Mouse (Mus musculus): ENCODE data around the gene Tmco1.
"Not testable (repeated sequence)": the region's sequence is repeated elsewhere in the genome, so short reads cannot be mapped to it uniquely, and the experiment has no call there.

Gene Tmco1

DNA sequence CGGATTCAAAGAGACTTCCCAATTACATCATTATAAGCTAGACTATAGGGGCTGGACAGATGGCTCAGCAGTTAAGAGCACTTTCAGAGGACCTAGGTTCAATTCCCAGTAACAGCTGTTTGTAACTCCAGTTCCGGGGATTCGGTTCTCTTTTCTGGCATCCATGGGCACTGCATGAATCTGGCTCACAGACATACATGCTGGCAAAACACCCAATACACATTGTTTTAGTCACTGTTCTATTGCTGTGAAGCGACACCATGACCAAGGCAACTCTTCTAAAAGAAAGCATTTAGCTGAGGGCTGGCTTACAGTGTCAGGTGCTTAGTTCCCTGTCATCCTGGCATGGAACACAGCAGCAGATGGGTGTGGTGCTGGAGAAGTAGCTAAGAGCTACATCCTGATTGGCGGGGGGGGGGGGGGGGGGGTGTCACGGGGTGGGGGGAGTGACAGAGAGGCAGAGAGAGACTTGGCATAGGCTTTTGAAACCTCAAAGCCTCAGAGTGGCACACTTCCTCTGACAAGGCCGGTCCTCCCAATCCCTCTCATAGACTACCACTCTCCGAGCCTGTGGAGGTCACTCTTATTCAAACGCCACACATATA is 31.1 kb downstream of the Tmco1 start:
- DNase-seq, result peak; percentile 60

GRCm38 (mm10) chr1:167340111-167340787 is 32.1 kb downstream of the Tmco1 start:
- DNase-seq, result peak; percentile 14

DNA sequence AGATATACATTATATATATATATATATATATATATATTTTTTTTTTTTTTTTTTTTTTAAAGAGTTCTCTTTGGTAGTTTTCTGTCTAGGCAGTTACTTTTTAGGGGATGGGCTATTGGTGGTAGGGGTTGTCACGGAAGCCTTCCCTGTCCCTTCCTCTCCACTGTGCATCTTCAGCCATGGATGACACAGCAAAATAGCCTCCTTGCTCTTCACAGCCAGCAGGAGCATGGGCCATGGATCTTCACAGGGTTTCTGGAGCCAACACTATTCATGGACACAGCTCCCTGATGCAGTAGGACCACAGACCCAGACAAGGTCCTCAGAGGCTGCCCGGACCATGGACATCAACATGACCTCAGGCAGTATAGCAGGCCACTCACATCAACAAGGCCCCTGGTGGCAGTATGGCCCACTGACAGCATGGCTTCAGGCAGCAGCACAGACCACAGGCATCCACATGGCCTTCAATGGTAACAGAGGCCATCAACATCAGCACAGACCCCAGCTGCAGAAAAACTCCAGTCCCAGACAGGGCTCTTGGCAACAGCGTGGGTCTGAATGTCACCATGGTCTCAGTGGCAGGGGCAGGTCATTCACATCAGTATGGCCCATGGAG is 32.8 kb downstream of the Tmco1 start:
- DNase-seq, result no peak

DNA sequence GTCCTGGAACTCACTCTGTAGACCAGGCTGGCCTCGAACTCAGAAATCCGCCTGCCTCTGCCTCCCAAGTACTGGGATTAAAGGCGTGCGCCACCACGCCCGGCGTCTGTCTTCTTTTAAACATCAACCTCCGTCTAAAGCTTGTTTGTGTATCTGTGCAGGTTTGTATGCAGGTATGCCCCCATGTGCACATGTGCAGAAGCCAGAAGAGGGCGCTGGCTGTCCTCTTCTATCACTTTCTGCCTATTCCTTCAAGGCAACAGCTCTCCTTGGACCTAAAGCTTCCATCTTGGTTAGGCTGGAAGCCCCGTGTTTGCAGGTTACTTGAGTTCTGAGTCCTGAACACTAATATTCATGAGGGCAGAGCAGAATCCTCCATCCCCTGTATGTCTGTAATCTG is 34.7 kb downstream of the Tmco1 start:
- DNase-seq, result no peak

- DNase-seq, result not testable (repeated sequence)
These were observed 37.9 kb downstream of the Tmco1 start for GRCm38 (mm10) chr1:167345994-167346520.

DNA sequence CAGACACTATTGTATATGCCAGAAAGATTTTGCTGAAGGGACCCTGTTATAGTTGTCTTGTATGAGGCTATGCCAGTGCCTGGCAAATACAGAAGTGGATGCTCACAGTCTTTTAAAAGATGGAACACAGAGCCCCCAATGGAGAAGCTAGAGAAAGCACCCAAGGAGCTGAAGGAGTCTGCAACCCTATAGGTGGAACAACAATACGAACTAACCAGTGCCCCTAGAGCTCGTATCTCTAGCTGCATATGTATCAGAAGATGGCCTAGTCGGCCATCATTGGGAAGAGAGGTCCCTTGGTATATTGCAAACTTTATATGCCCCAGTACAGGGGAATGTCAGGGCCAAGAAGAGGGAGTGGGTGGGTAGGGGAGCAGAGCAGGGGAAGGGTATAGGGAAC is 41.0 kb downstream of the Tmco1 start:
- peak; percentile 23 for DNase-seq

GRCm38 (mm10) chr1:167349815-167350596 is 41.8 kb downstream of the Tmco1 start, which contains the start of gene Aldh9a1:
Aldh9a1 (plus strand) TSS chr1:167349991.
- peak; percentile 91 for DNase-seq

DNA sequence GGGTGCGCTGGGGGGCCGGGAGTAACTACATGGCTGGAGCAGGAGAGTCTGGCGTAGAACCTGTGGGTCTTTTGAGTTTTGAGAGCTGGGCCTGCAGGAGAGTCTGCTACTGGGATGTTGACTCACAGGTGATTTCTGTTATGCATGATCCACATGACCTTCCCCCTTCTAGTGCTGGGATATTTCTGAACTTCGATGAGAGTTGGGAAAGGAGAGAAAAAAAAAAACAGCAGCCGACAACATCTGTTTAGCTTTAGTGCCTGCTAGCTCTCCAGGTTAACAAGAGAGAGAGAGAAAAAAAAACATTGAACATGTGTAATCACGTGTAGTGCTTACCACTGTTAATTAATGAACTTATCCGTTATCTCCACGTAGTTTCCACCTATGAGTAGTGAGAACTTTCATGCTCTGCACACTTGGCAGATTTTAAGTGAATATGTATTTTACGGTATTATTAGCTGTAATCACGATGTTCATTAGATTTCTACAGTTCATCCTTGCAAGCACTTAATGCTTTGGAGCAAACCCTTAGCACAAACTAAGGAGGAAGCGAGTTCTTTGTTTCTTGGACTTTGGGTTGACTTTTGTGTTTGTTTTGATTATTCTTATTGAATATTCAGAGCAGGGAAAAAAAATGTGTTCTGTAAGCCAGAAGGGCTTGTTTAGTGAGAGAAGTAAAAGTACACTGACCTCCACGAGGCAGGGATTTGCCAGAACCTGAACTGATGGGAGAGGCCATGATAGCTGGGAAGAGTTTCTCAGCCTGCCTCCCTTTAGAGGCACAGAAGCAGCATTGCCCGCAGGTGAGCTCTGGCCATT is 42.6 kb downstream of the Tmco1 start:
- no peak for DNase-seq

DNA sequence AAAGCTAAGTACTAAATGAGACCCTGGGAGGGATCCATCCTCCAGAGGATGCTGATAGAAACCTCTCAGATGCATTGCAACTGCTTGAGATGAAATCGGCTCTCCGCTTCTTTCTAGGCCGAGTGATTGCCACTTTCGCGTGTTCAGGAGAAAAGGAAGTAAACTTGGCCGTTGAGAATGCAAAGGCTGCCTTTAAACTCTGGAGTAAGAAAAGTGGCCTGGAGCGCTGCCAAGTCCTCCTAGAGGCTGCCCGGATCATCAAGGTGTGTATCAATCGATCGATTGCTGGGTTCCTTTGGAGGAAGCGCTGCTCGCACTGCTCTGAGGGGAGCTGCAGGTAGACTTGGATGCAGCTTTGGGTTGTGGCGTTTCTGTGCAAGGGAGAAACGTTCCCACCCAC is 44.2 kb downstream of the Tmco1 start:
- DNase-seq, result no peak

GRCm38 (mm10) chr1:167357387-167357786 is 49.2 kb downstream of the Tmco1 start:
- no peak for DNase-seq

- DNase-seq, result no peak
These were observed 50.6 kb downstream of the Tmco1 start for GRCm38 (mm10) chr1:167358731-167359130.

GRCm38 (mm10) chr1:167360268-167360667 is 52.1 kb downstream of the Tmco1 start:
- no peak for DNase-seq

GRCm38 (mm10) chr1:167362819-167363218 is 54.6 kb downstream of the Tmco1 start:
- no peak for DNase-seq

DNA sequence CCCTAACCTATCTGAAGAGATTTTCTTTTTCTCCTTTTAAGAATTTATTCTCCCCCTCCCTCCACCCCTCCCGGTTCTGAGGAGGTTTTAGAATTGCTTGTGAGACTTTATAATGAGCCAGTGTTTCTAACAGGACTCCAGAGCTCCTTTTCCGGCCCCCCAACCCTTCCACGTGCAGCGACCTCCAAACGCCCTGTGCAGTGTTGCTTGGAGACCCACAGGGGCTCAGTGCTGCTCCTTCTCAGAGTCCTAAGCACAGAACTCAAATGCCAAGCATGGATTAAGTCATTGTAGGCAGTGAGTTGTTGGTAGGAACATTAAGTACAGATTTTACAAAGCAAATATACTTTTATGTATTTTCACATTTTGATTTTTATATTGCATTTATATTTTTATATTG is 55.1 kb downstream of the Tmco1 start:
- no peak for DNase-seq

GRCm38 (mm10) chr1:167365808-167366207 is 57.6 kb downstream of the Tmco1 start:
- DNase-seq, result no peak

DNA sequence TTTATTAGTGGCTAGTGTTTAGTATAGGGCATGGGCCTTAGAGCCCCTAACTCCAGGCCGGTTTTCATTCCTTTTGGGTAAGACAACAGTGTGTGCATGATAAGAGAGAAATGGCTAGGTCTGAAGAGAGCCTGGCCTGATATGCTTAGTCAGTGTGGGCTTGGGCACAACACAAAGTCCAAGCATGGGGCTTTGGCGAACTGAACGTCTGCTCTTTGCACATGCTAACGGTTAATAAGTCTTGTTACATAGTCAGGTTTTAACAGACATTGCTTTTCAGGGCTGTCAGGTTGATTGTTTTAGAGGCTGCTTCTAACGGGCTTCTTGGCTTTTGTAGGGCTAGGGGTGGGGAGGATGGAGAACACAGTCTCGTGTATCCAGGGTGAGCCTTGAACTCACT is 58.4 kb downstream of the Tmco1 start:
- DNase-seq, result no peak

DNA sequence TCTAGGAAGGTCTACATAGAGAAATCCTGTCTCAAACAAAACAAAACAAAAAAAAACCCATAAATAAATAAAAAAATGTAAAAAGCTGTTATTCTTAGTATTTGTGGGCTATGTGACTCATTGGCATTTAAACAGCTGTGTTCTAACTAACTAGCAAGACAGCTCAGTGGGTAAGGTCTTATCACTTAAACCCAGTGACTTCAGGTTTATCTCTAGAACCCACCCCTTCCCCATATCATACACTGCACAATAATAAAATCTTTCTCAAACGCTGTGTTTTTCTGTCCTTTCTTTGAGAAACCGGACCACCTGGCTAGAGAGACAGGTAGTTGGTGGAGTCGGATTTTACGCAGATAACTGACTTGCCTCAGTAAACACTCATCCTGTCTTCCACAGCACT is 59.8 kb downstream of the Tmco1 start:
- DNase-seq, result no peak

DNA sequence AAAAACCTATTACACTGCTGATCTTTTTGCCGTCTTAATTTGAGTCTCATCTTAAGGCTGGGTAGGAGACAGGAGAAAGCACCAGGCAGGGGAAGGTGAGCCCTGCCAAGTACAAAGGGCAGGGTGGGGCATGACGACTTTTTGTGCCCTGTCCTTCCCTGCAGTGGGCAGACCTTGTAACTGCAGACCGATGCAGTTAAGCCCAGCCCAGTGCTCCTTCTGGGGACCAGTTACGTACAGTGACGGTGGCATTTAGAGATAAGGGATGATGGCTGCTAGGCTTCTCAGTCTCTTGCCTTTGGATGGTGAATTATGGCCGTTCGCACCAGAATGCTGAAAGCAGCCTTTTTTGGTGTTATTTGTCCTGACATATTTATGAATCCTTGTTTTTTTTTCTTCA is 60.3 kb downstream of the Tmco1 start:
- DNase-seq, result no peak

DNA sequence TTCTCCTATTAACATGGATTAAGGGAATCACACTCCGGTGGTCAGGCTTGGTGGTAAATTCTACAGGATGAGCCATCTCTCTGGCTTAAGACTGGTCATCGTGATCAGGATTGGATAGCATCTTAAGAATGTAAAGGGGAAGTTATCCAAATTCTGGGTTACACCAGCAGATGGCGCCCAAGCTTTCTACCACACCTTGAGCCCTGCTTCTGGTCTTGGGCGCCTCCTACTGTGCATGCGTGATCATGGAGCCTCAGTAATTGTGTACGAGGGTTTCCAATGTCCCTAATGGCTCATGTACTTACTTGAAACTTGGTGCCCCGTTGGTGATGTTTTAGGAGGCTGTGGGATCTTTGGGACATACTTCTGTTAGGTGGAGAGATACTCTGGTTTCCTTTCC is 61.7 kb downstream of the Tmco1 start:
- DNase-seq, result peak; percentile 72

- DNase-seq, result no peak
These were observed 64.6 kb downstream of the Tmco1 start for GRCm38 (mm10) chr1:167372739-167373138.

- DNase-seq, result no peak
These were observed 66.0 kb downstream of the Tmco1 start for GRCm38 (mm10) chr1:167374003-167374784.

DNA sequence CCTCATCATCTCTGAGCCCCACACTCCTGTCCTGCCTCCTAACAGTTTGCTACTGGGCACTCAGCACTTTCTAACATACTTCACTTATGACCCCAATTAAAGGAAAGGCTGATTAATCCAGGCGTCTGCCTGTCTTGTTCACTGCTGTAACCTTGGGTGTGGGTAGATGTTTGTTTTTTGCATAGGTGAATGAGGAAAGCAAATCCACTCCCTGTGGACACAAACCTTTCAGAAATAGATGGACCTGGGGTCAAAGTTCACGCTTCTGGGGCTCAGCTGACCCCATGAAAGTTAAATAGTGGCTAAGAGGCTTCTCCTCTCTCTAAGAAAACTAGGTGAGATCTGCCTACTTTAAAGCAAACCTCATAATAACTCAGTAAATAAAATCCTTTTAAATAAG is 66.8 kb downstream of the Tmco1 start:
- no peak for DNase-seq
